Mouse (Mus musculus) stomach, postnatal 0 days (tissue): Measurements from ENCODE around the gene Olfr117.

ENCODE experiments used
- CTCF ChIP-seq: IDR thresholded peaks from 2 replicates; pipeline ENCODE4 v1.5.1; 2016; ENCODE audit warnings: antibody characterized with exemption, low read depth, mild to moderate bottlenecking, moderate library complexity
- EP300 ChIP-seq: optimal IDR thresholded peaks from 2 replicates; pipeline ENCODE3; 2016; ENCODE audit warnings: antibody characterized with exemption

DNA sequence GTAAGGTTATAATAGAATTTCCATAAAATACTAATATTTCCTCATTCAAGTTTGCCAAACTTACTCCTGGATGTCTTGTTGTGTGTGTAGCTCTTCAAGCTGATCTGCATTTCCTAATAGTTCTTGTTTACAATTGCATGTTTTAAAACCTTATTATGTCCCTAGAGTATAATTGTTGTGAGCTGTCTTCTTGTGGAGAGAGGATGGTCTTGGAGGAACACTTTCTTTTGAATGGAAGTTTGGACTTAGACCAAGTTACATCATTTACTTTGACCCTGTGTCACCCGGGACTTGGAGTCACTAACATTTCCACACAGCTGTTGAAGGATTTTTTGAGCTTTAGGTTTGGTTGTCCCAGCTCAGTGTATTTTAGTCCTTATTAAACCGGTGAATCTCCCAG lies 36.6 kb downstream of the Olfr117 start, which contains the start of the genes Olfr115 and Olfr116:
- no peak for TF ChIP-seq CTCF
- no peak for TF ChIP-seq EP300
